Mouse (Mus musculus) kidney, embryonic 16.5 days (tissue): Measurements from ENCODE around the gene Rab8b. TPM values are rescaled to one million over a fixed set of nuclear protein-coding genes. Genes with fewer than 3 reads are reported as not detected.
"Not testable (repeated sequence)": the region's sequence is repeated elsewhere in the genome, so short reads cannot be mapped to it uniquely, and the experiment has no call there.

Experiments
- ATAC-seq: fragments of 200-750 bp; cut with Nextera tagmentation; 2 replicates; pipeline ENCODE4 v1.8.0; 2017; ENCODE audit warnings: moderate TSS enrichment; ENCODE audit not compliant: low FRiP score, low TSS enrichment
- H3K27ac ChIP-seq: fragments of 300-500 bp; sonication (generic); 2 replicates; pipeline ENCODE4 v1.5.1; 2014; ENCODE audit warnings: low read length
- H3K27me3 ChIP-seq: fragments of 300-500 bp; sonication (generic); 2 replicates; pipeline ENCODE4 v1.6.1; 2014; ENCODE audit warnings: low read length, control low read depth, mixed read lengths; ENCODE audit not compliant: insufficient read depth
- H3K36me3 ChIP-seq: fragments of 300-500 bp; sonication (generic); 2 replicates; pipeline ENCODE4 v1.6.1; 2014; ENCODE audit warnings: low read length, control low read depth, mixed read lengths; ENCODE audit not compliant: insufficient read depth
- H3K4me1 ChIP-seq: fragments of 300-500 bp; sonication (generic); 2 replicates; pipeline ENCODE4 v1.6.1; 2014; ENCODE audit warnings: low read length, control low read depth, mixed read lengths; ENCODE audit not compliant: insufficient read depth
- H3K4me2 ChIP-seq: fragments of 300-500 bp; sonication (generic); replicated peaks from 2 replicates; pipeline ENCODE4 v1.6.1; 2014; ENCODE audit warnings: low read depth, low read length
- H3K4me3 ChIP-seq: fragments of 300-500 bp; sonication (generic); 2 replicates; pipeline ENCODE4 v1.5.1; 2014; ENCODE audit warnings: mild to moderate bottlenecking, low read length
- H3K9ac ChIP-seq: fragments of 300-500 bp; sonication (generic); replicated peaks from 2 replicates; pipeline ENCODE4 v1.6.1; 2014; ENCODE audit warnings: low read length
- H3K9me3 ChIP-seq: fragments of 300-500 bp; sonication (generic); 2 replicates; pipeline ENCODE4 v1.6.1; 2016; ENCODE audit warnings: low read length, control low read depth
- WGBS: fragments of 180-500 bp; shearing (Covaris S2); extraction: QIAGEN DNeasy Blood & Tissue Kit; methylation state at CpG from one replicate; pipeline ENCODE4 v1.1.7; 2014; 5-methylcytosine and 5-hydroxymethylcytosine counted together
- polyA plus RNA-seq: library from polyadenylated mRNA; unstranded; fragments of >200 nt; fragmentation: Nextera tagmentation; extraction: Ambion mirVana; gene quantifications from 2 replicates; pipeline ENCODE4 v1.2.1, GENCODE M21; 2015

The Rab8b gene
- polyA plus RNA-seq, 1 experiment from 2014 or later = 27.8 TPM

- H3K36me3 ChIP-seq = no peaks in the 10 kb centered on the region
- H3K9ac ChIP-seq = peak overlapping the region; percentile 86
- 3% methylated on average over 27 of the region's 27 CpGs for WGBS
- H3K4me3 ChIP-seq = peak overlapping the region; percentile 99
- H3K4me1 ChIP-seq = peaks cover 21% of the 10 kb centered on the region
- H3K4me2 ChIP-seq = peak overlapping the region; percentile 93
- no peaks in the 10 kb centered on the region for H3K27me3 ChIP-seq
- peak overlapping the region; percentile 82 for H3K27ac ChIP-seq
- H3K9me3 ChIP-seq = no peaks in the 10 kb centered on the region
- no peak for ATAC-seq
Observed at GRCm38 (mm10) chr9:66918672-66919330, 686 bp downstream of the Rab8b start.

- Histone ChIP-seq H3K4me2 (peak overlapping the region; percentile 93; the same call in 1 of the 2 replicates), H3K36me3 (no peaks in the 10 kb centered on the region), H3K9ac (no peak overlapping the region), H3K4me3 (no peak overlapping the region), H3K27me3 (no peaks in the 10 kb centered on the region), H3K27ac (no peak overlapping the region), H3K9me3 (no peaks in the 10 kb centered on the region), H3K4me1 (peaks cover 23% of the 10 kb centered on the region)
- WGBS = 80% methylated on average over 1 of the region's 1 CpGs
- no peak for ATAC-seq
Observed at GRCm38 (mm10) chr9:66917892-66918255, 1.6 kb downstream of the Rab8b start.

GRCm38 (mm10) chr9:66917216-66917891 is 2.1 kb downstream of the Rab8b start:
- Histone ChIP-seq H3K9ac (no peak overlapping the region), H3K27me3 (no peaks in the 10 kb centered on the region), H3K36me3 (no peaks in the 10 kb centered on the region), H3K4me1 (peaks cover 23% of the 10 kb centered on the region), H3K27ac (no peak overlapping the region), H3K9me3 (no peaks in the 10 kb centered on the region), H3K4me3 (no peak overlapping the region), H3K4me2 (no peak overlapping the region)
- no peak for ATAC-seq
- WGBS = 89% methylated on average over 8 of the region's 8 CpGs

- Histone ChIP-seq H3K27ac (0 out of 2 replicates have a peak overlapping the region, but pooled peaks have one; percentile 26), H3K4me1 (peaks cover 23% of the 10 kb centered on the region), H3K9me3 (no peaks in the 10 kb centered on the region), H3K27me3 (no peaks in the 10 kb centered on the region), H3K9ac (no peak overlapping the region), H3K4me3 (no peak overlapping the region), H3K4me2 (0 out of 2 replicates have a peak overlapping the region, but pooled peaks have one; percentile 5), H3K36me3 (no peaks in the 10 kb centered on the region)
- WGBS = 80% methylated on average over 9 of the region's 9 CpGs
- ATAC-seq = no peak
Observed at GRCm38 (mm10) chr9:66915869-66916785, 3.4 kb downstream of the Rab8b start.

GRCm38 (mm10) chr9:66915401-66915800 is 4.1 kb downstream of the Rab8b start:
- Histone ChIP-seq H3K9ac (no peak overlapping the region), H3K27ac (0 out of 2 replicates have a peak overlapping the region, but pooled peaks have one; percentile 5), H3K4me3 (no peak overlapping the region), H3K4me2 (no peak overlapping the region), H3K9me3 (no peaks in the 10 kb centered on the region), H3K4me1 (peaks cover 18% of the 10 kb centered on the region), H3K36me3 (no peaks in the 10 kb centered on the region), H3K27me3 (no peaks in the 10 kb centered on the region)
- 80% methylated on average over 5 of the region's 5 CpGs for WGBS
- no peak for ATAC-seq

- Histone ChIP-seq H3K27ac (no peak overlapping the region; the same call in 1 of the 2 replicates), H3K4me1 (peaks cover 18% of the 10 kb centered on the region)
- WGBS = 86% methylated on average over 3 of the region's 3 CpGs
Observed at GRCm38 (mm10) chr9:66914540-66914939, 4.9 kb downstream of the Rab8b start.

GRCm38 (mm10) chr9:66913254-66913934 is 6.1 kb downstream of the Rab8b start:
- not testable (repeated sequence) for ATAC-seq, H3K9ac ChIP-seq, H3K9me3 ChIP-seq, H3K36me3 ChIP-seq, H3K4me2 ChIP-seq, H3K27me3 ChIP-seq, H3K27ac ChIP-seq, H3K4me3 ChIP-seq
- 85% methylated on average over 5 of the region's 5 CpGs for WGBS
- H3K4me1 ChIP-seq = peaks cover 18% of the 10 kb centered on the region

More at GRCm38 (mm10) chr9:66914540-66914939, 4.9 kb downstream of the Rab8b start:
- no peaks in the 10 kb centered on the region for H3K36me3 ChIP-seq
- H3K4me3 ChIP-seq = no peak overlapping the region
- no peaks in the 10 kb centered on the region for H3K27me3 ChIP-seq
- no peak overlapping the region for H3K9ac ChIP-seq
- no peaks in the 10 kb centered on the region for H3K9me3 ChIP-seq
- no peak overlapping the region for H3K4me2 ChIP-seq
- no peak for ATAC-seq

- Histone ChIP-seq H3K4me2 (no peak overlapping the region), H3K9me3 (no peaks in the 10 kb centered on the region), H3K36me3 (no peaks in the 10 kb centered on the region), H3K4me1 (peaks cover 11% of the 10 kb centered on the region; the same call in 1 of the 2 replicates), H3K27me3 (no peaks in the 10 kb centered on the region), H3K9ac (no peak overlapping the region), H3K27ac (no peak overlapping the region), H3K4me3 (no peak overlapping the region)
- ATAC-seq = no peak
Observed at GRCm38 (mm10) chr9:66912304-66912703, 7.2 kb downstream of the Rab8b start.

GRCm38 (mm10) chr9:66910677-66911076 is 8.8 kb downstream of the Rab8b start:
- no peak overlapping the region for H3K4me2 ChIP-seq
- no peak overlapping the region for H3K9ac ChIP-seq
- H3K4me3 ChIP-seq = no peak overlapping the region
- 86% methylated on average over 5 of the region's 5 CpGs for WGBS
- no peaks in the 10 kb centered on the region for H3K9me3 ChIP-seq
- H3K4me1 ChIP-seq = 0 out of 2 replicates have a peak, but pooled peaks cover 6% of the 10 kb centered on the region
- no peak for ATAC-seq
- no peaks in the 10 kb centered on the region for H3K36me3 ChIP-seq
- no peaks in the 10 kb centered on the region for H3K27me3 ChIP-seq
- H3K27ac ChIP-seq = no peak overlapping the region
